Mouse (Mus musculus): Measurements from ENCODE around the gene Myo9b. TPM values are rescaled to one million over a fixed set of nuclear protein-coding genes. Genes with fewer than 3 reads are reported as not detected.
A peak's percentile ranks its signal among the peaks of the same experiment; 100 is the strongest.

Myo9b gene
- polyA plus RNA-seq, 1 experiment: 107 TPM

DNA sequence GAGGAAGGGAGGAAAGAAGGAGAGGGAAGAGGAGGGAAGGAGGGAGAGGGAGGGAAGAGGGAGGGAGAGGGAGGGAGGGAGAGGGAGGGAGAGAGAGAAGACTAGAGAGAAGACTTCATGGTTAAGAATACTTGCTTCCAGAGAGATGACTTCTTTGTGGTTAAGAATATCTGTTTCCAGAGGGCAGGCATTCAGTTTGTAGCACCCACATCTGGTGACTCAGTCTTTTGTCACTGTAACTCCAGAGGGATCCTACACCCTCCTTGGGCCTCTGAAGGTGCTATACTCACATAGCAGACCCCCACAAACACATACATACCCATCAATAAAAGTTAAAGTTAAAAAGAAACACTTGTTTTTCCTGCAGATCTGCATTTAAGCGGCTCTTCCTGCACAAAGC is 79.0 kb downstream of the Myo9b start:
- no peak overlapping the region for H3K4me3 ChIP-seq (ENCODE audit: insufficient read depth, low read length)
- H3K27ac ChIP-seq (ENCODE audit: insufficient read depth, low read depth, low read length): no peak overlapping the region
- H3K4me1 ChIP-seq (ENCODE audit: control insufficient read depth, insufficient read depth, low read length): peaks cover 1% of the 10 kb centered on the region
- TF ChIP-seq POLR2A (IDR thresholded peaks at IDR 0.05; ENCODE audit: borderline replicate concordance, low read depth, low read length): no peak
- no peak for TF ChIP-seq CTCF (IDR thresholded peaks at IDR 0.05; ENCODE audit: low read depth, low read length)

DNA sequence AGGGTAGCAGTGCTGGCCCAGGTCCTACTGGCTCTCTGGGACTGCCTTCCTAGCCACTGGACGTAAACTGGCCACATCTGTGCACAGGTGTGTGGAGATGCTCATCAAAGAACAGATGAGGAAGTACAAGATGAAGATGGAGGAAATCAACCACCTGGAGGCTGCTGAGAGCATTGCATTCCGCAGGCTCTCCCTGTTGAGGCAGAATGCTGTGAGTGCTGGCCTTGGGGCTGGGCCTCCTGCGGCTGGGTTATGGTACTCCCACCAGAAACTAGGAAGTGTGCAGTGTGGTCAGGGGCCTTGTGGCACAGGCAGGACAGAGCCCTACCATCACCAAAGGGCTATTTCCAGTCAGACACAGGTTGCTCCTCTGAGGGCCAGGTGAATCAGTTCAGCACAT is 85.5 kb downstream of the Myo9b start:
- Histone ChIP-seq H3K4me1 (ENCODE audit: control insufficient read depth, insufficient read depth, low read length) (no peaks in the 10 kb centered on the region), H3K4me3 (ENCODE audit: insufficient read depth, low read length) (no peak overlapping the region), H3K27ac (ENCODE audit: insufficient read depth, low read depth, low read length) (no peak overlapping the region)
- no peak for TF ChIP-seq POLR2A (IDR thresholded peaks at IDR 0.05; ENCODE audit: borderline replicate concordance, low read depth, low read length)
- no peak for TF ChIP-seq CTCF (IDR thresholded peaks at IDR 0.05; ENCODE audit: low read depth, low read length)

GRCm38 (mm10) chr8:71366771-71367528 is 94.4 kb downstream of the Myo9b start, which contains the start of gene Use1:
TSS of gene Use1 (plus strand) at chr8:71366848.
- Histone ChIP-seq H3K4me3 (ENCODE audit: insufficient read depth, low read length) (peak within 1 kb of the TSS; percentile 82), H3K4me1 (ENCODE audit: control insufficient read depth, insufficient read depth, low read length) (peaks cover 29% of the 10 kb centered on the region), H3K27ac (ENCODE audit: insufficient read depth, low read depth, low read length) (peak within 1 kb of the TSS; percentile 97)
- TF ChIP-seq POLR2A (IDR thresholded peaks at IDR 0.05; ENCODE audit: borderline replicate concordance, low read depth, low read length): no peak
- no peak for TF ChIP-seq CTCF (IDR thresholded peaks at IDR 0.05; ENCODE audit: low read depth, low read length)

DNA sequence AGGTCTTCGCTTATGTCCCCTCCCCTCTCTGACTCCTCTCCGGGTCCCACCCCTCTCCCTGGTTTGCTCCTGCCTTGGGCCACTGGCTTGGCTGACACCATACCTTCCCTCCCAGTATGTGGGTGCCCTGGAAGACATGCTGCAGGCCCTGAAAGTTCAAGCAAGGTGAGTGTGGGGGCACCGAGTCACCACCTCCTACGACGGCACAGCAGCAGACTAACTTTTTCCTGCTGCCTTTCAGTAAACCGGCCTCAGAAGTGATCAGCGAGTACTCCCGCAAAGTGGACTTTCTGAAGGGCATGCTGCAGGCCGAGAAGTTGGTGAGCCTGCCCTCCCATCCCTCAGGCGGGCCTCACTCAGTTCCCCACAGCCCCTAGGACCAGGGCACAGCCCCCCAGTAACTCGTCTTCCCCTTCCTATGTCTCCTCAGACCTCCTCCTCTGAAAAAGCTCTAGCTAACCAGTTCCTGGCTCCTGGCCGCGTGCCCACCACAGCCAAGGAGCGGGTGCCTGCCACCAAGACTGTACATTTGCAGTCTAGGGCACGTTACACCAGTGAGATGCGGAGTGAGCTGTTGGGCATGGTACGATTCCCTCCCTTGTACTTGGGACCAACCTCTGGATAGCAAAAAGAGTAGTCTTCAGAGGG is 95.1 kb downstream of the Myo9b start:
- TF ChIP-seq CTCF (IDR thresholded peaks at IDR 0.05; ENCODE audit: low read depth, low read length) (0 out of 2 replicates have a peak, but pooled peaks have one; percentile 9), POLR2A (IDR thresholded peaks at IDR 0.05; ENCODE audit: borderline replicate concordance, low read depth, low read length) (no peak)
- H3K4me3 ChIP-seq (ENCODE audit: insufficient read depth, low read length): peak overlapping the region; percentile 82
- peak overlapping the region; percentile 97 for H3K27ac ChIP-seq (ENCODE audit: insufficient read depth, low read depth, low read length)
- peaks cover 35% of the 10 kb centered on the region for H3K4me1 ChIP-seq (ENCODE audit: control insufficient read depth, insufficient read depth, low read length)

- Histone ChIP-seq H3K4me3 (ENCODE audit: insufficient read depth, low read length) (peak overlapping the region; percentile 82), H3K27ac (ENCODE audit: insufficient read depth, low read depth, low read length) (peak overlapping the region; percentile 97), H3K4me1 (ENCODE audit: control insufficient read depth, insufficient read depth, low read length) (peaks cover 36% of the 10 kb centered on the region)
- TF ChIP-seq POLR2A (IDR thresholded peaks at IDR 0.05; ENCODE audit: borderline replicate concordance, low read depth, low read length): no peak
- TF ChIP-seq CTCF (IDR thresholded peaks at IDR 0.05; ENCODE audit: low read depth, low read length): no peak
Observed at GRCm38 (mm10) chr8:71368366-71368765, 95.9 kb downstream of the Myo9b start.

- H3K27ac ChIP-seq (ENCODE audit: insufficient read depth, low read depth, low read length): peak overlapping the region; percentile 97
- TF ChIP-seq CTCF (IDR thresholded peaks at IDR 0.05; ENCODE audit: low read depth, low read length): no peak
- TF ChIP-seq POLR2A (IDR thresholded peaks at IDR 0.05; ENCODE audit: borderline replicate concordance, low read depth, low read length): no peak
- peak overlapping the region; percentile 82 for H3K4me3 ChIP-seq (ENCODE audit: insufficient read depth, low read length)
- H3K4me1 ChIP-seq (ENCODE audit: control insufficient read depth, insufficient read depth, low read length): peaks cover 36% of the 10 kb centered on the region
Observed at GRCm38 (mm10) chr8:71369040-71369718, 96.7 kb downstream of the Myo9b start.

DNA sequence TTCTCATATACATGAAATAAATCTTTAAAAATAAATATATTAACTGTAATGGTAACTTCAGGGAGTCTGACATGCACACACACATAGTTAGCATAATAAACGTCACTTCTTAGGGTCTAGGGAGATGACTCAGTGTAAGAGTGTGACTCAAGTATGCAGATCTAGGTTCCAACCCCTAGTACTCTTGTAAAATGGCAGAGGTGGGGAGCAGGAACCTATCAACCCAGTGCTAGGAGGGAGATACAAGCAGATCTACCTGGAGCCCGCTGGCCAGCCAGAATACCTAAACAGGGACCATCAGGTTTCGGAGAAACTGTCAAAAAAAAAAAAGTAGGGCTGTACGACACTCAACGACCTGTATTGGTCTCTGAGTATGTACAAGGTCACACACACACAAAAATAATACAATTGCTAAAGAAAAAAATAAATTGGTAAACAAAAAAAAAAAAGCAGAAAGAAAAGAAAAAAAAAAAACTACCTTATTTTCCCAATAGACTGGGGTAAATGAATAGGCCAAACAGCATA is 98.3 kb downstream of the Myo9b start:
- Histone ChIP-seq H3K4me1 (ENCODE audit: control insufficient read depth, insufficient read depth, low read length) (peaks cover 36% of the 10 kb centered on the region), H3K4me3 (ENCODE audit: insufficient read depth, low read length) (peak overlapping the region; percentile 43), H3K27ac (ENCODE audit: insufficient read depth, low read depth, low read length) (peak overlapping the region; percentile 65)
- TF ChIP-seq POLR2A (IDR thresholded peaks at IDR 0.05; ENCODE audit: borderline replicate concordance, low read depth, low read length): no peak
- TF ChIP-seq CTCF (IDR thresholded peaks at IDR 0.05; ENCODE audit: low read depth, low read length): no peak

GRCm38 (mm10) chr8:71371236-71371848 is 98.8 kb downstream of the Myo9b start, which contains the start of gene Ocel1:
TSS of gene Ocel1 (plus strand) at chr8:71371298.
- Histone ChIP-seq H3K4me1 (ENCODE audit: control insufficient read depth, insufficient read depth, low read length) (peaks cover 32% of the 10 kb centered on the region), H3K27ac (ENCODE audit: insufficient read depth, low read depth, low read length) (peak within 1 kb of the TSS; percentile 97), H3K4me3 (ENCODE audit: insufficient read depth, low read length) (peak within 1 kb of the TSS; percentile 97)
- TF ChIP-seq POLR2A (IDR thresholded peaks at IDR 0.05; ENCODE audit: borderline replicate concordance, low read depth, low read length) (0 out of 2 replicates have a peak, but pooled peaks have one; percentile 35), CTCF (IDR thresholded peaks at IDR 0.05; ENCODE audit: low read depth, low read length) (peak; percentile 83)

- 0 out of 2 replicates have a peak overlapping the region, but pooled peaks have one; percentile 68 for H3K4me3 ChIP-seq (ENCODE audit: insufficient read depth, low read length)
- TF ChIP-seq POLR2A (IDR thresholded peaks at IDR 0.05; ENCODE audit: borderline replicate concordance, low read depth, low read length) (no peak), CTCF (IDR thresholded peaks at IDR 0.05; ENCODE audit: low read depth, low read length) (no peak)
- no peak overlapping the region for H3K27ac ChIP-seq (ENCODE audit: insufficient read depth, low read depth, low read length)
- peaks cover 29% of the 10 kb centered on the region for H3K4me1 ChIP-seq (ENCODE audit: control insufficient read depth, insufficient read depth, low read length)
Observed at GRCm38 (mm10) chr8:71372427-71372826, 99.9 kb downstream of the Myo9b start.

All from bone marrow macrophage, adult 2 months (primary cell).